Mouse (Mus musculus) liver, embryonic 14 days (tissue): ENCODE data around the gene Tcl1b3. TPM values are rescaled to one million over a fixed set of nuclear protein-coding genes. Genes with fewer than 3 reads are reported as not detected.

Experiments used
- polyA plus RNA-seq: library from polyadenylated mRNA; depleted of rRNA; stranded (reverse); fragments of >200 nt; gene quantifications from 2 replicates; pipeline ENCODE4 v1.2.3, GENCODE M21; 2012; rRNA removed

Gene Tcl1b3
- polyA plus RNA-seq: not detected in 2 replicates

GRCm38 (mm10) chr12:105190743-105191142 lies at the start of gene Tcl1b3:
Gene Tcl1b3, plus strand, starts transcription at chr12:105191043.

GRCm38 (mm10) chr12:105145714-105146113 lies 45.1 kb upstream of the Tcl1b3 start, which contains the start of gene Tcl1b2:
Gene Tcl1b2, plus strand, starts transcription at chr12:105146014.

GRCm38 (mm10) chr12:105159390-105159789 lies 31.5 kb upstream of the Tcl1b3 start, which contains the start of gene Tcl1b1:
Gene Tcl1b1, plus strand, starts transcription at chr12:105159690.

GRCm38 (mm10) chr12:105176044-105176443 lies 14.8 kb upstream of the Tcl1b3 start, which contains the start of gene Tcl1b5:
Gene Tcl1b5, plus strand, starts transcription at chr12:105176344.

DNA sequence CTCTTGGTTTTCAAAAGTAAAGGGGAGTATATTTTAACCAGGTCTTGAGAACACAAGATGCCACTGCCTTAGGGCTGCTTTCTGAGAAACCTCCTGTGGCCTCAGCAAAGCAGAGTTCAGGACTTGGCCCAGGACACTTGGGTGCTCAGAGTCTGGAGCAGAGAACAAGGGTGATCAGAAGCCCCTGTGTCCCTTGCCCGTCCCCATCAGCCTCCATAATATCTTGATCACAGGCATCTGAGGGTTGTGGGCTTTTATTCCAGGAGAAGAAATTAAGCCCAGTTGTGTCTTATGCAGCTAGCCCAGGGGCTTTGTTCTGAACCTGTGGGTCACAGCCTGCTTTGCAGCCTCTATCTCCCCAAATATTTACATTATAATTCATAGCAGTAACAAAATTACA lies 10.8 kb downstream of the Tcl1b3 start, which contains the start of gene Tcl1b4:
TSS of gene Tcl1b4 (plus strand) at position 301 of the 400 bp plus-strand sequence.

GRCm38 (mm10) chr12:105222601-105223319 lies 31.9 kb downstream of the Tcl1b3 start, which contains the start of gene Tcl1:
Gene Tcl1, minus strand, starts transcription at chr12:105222793.

Other genes starting within 250 kb of the Tcl1b3 start
- 2.0 and 2.1 TPM in 2 replicates for gene Syne3, start 181.2 kb upstream of the Tcl1b3 start, polyA plus RNA-seq
- 197 and 254 TPM in 2 replicates for gene Glrx5, start 158.4 kb upstream of the Tcl1b3 start, polyA plus RNA-seq
- 0.03 TPM in 1 of 2 replicates, not detected in the other for gene Tcl1b2, start 45.0 kb upstream of the Tcl1b3 start, polyA plus RNA-seq
- not detected in 2 replicates for gene Tcl1b1, start 31.4 kb upstream of the Tcl1b3 start, polyA plus RNA-seq
- gene Tcl1b5, start 14.7 kb upstream of the Tcl1b3 start, polyA plus RNA-seq: not detected in 2 replicates
- not detected in 2 replicates for gene Tcl1b4, start 10.9 kb downstream of the Tcl1b3 start, polyA plus RNA-seq
- not detected in 2 replicates for gene Tcl1, start 31.8 kb downstream of the Tcl1b3 start, polyA plus RNA-seq
- not detected in 2 replicates for gene Tunar, start 142.8 kb downstream of the Tcl1b3 start, polyA plus RNA-seq